Mouse (Mus musculus): ENCODE measurements around the gene Slc25a26.

Slc25a26 gene

DNA sequence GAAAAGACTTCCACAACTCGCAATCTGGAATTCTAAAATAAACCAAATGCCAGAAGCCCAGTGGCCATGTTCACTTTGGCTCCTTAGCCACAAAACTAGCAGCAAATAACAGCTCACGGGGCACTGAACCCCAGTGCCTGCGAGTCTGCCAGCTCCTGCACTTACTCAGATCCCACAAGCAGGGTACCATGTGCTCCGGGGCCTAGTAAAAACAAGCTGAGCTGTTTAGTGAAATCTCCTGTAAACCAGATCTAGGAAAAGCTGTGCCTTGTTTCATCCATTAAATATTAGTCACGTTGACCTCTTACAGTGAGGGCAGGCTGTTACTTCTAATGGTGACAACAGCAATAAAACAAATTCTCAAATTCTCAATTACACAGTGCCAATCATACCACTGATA, 118.5 kb downstream of the Slc25a26 start:
- ChIA-PET POLR2A (interaction anchor here in 1 of 4 experiments (1.5 kb wide), 1 partner anchor 19 kb away, joined by 3 read pairs; no protein-coding TSS in a partner anchor), CTCF (no interaction called here)

DNA sequence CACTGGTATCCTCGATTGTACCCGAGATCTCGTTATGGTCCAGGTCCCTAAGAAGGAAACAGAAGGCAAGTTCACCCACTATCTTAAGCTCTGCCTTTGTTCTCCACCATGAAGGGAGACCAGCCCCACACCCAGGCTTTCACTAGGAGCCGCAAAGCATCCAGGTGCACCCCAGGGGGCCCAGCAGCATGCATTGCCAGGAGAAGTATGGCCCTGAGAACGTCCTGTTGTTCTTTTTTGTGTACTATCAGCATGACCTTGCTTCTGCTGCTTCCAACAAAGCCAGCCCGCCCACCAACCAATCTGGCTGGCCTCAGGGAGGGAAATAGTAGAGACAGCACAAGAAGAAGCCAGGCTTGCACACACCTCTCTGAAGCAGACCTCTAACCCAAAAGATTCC, 120.2 kb downstream of the Slc25a26 start:
- ChIA-PET POLR2A (interaction anchor here (0.6 to 3.7 kb wide), 19 partner anchors 10 to 1099 kb away, joined by 3 to 13 read pairs (median 3); no protein-coding TSS in a partner anchor), CTCF (interaction anchor here (0.6 to 1.6 kb wide), 6 partner anchors 12 to 349 kb away, joined by 3 to 5 read pairs (median 3); no protein-coding TSS in a partner anchor)

DNA sequence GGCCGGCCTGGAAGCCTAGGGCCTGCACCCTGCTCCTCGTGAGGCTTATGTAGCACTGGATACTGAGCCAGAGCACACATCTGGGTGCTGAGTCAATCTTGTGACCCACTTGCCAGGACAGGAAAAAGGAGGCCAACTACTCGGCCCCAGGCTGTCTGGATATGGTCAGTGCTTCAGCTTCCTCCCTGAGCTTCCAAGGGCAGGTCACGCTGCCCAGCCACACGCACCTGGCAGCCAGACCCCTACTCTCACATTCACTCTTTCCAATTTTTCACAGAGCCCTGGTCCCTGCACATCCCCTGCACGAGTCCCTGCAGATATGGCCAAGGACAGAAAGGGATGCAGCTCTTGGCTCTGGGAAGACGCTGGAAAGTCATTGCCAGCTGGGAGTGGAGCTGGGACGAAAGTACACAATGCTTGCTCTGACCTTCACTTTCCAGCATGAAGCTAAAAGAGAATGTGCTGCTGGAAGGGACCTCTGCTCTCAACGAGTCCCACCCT, 120.7 kb downstream of the Slc25a26 start:
- CTCF ChIA-PET = interaction anchor here (0.6 to 1.6 kb wide), 9 partner anchors 11 to 348 kb away, joined by 3 to 5 read pairs (median 4); no protein-coding TSS in a partner anchor
- POLR2A ChIA-PET = interaction anchor here (0.6 to 3.7 kb wide), 17 partner anchors 10 to 1098 kb away, joined by 3 to 13 read pairs (median 4); no protein-coding TSS in a partner anchor

DNA sequence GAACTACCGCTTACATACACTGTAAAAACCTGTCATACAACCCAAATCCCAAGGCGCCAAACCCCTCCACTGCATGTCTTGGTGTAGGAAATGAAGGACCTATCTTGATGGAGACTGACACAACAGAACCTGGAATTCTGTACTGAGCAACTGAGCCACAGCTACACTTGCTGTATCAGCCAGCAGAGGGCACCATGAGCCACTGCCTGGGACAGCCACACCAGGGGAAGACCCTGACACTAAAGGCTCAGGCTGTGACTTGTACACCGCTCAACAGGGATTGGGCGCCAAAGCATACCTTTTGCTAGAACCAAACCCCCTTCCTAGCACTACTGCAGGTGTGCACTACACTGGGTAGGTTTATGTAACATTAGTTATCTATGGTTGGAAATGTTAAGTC, 122.9 kb downstream of the Slc25a26 start:
- ChIA-PET CTCF (interaction anchor here (0.5 to 1.5 kb wide), 18 partner anchors 9 to 364 kb away, joined by 3 to 7 read pairs (median 3); no protein-coding TSS in a partner anchor), POLR2A (interaction anchor here in 1 of 4 experiments (1.0 kb wide), 1 partner anchor 14 kb away, joined by 3 read pairs; no protein-coding TSS in a partner anchor)

- ChIA-PET CTCF (interaction anchor here in 2 of 4 experiments (0.6 to 0.9 kb wide), 3 partner anchors 14 to 555 kb away, joined by 3 read pairs; no protein-coding TSS in a partner anchor), POLR2A (no interaction called here)
Measured at GRCm38 (mm10) chr6:94624543-94624942, 124.4 kb downstream of the Slc25a26 start.

GRCm38 (mm10) chr6:94625896-94626295, 125.8 kb downstream of the Slc25a26 start:
- CTCF ChIA-PET = no interaction called here
- POLR2A ChIA-PET = interaction anchor here in 1 of 4 experiments (0.6 to 0.8 kb wide), 2 partner anchors 13 to 65 kb away, joined by 4 read pairs; no protein-coding TSS in a partner anchor

GRCm38 (mm10) chr6:94626807-94627206, 126.7 kb downstream of the Slc25a26 start:
- ChIA-PET POLR2A (interaction anchor here in 2 of 4 experiments (0.8 to 1.3 kb wide), 4 partner anchors 9 to 26 kb away, joined by 3 to 5 read pairs (median 3); no protein-coding TSS in a partner anchor), CTCF (interaction anchor here in 1 of 4 experiments (0.8 kb wide), 1 partner anchor 160 kb away, joined by 3 read pairs; no protein-coding TSS in a partner anchor)

GRCm38 (mm10) chr6:94627714-94628595, 127.8 kb downstream of the Slc25a26 start:
- ChIA-PET CTCF (interaction anchor here in 2 of 4 experiments (0.6 to 0.8 kb wide), 2 partner anchors 159 to 607 kb away, joined by 3 read pairs; no protein-coding TSS in a partner anchor), POLR2A (interaction anchor here (0.6 to 1.6 kb wide), 7 partner anchors 8 to 134 kb away, joined by 3 to 6 read pairs (median 3); no protein-coding TSS in a partner anchor)

- ChIA-PET CTCF (no interaction called here), POLR2A (interaction anchor here in 3 of 4 experiments (0.5 to 3.5 kb wide), 10 partner anchors 8 to 127 kb away, joined by 3 to 13 read pairs (median 4); no protein-coding TSS in a partner anchor)
Measured at GRCm38 (mm10) chr6:94628787-94629186, 128.7 kb downstream of the Slc25a26 start.

DNA sequence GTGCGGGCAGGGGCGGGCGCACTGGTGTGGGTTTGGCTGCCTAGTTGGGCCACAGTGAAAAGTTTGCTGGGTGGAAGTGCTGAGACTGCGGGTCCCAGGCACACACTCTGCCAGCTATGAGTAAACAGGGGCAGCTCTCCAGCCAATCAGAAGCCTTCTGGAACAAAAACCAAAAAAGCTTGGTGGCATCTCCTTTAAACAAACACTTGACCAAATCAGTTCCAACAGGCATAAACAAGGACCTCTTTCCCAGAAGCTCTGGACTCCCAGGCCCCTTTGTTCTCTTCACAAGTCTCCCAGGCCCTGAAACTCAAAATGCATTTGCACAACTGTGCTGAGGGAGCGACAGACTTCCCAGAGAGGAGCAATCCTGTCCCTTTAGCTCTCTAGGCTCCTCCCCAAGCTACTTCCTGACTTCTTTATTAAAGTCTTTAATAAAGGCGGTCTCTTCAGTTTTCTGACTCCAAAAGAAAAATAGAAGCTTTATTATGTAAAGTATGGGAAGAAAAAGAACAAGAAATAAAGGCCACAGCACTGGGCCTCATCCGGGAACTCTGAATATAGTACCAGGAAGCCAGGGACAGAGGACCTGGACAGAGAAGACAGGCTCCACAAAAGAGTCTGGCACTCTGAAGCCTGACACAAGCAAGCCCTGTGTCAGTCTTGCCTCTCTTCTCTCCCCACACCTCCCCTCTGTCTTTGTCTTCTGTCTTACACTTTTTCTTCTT, 131.1 kb downstream of the Slc25a26 start:
- ChIA-PET CTCF (interaction anchor here in 1 of 4 experiments (1.4 kb wide), 1 partner anchor 11 kb away, joined by 3 read pairs; no protein-coding TSS in a partner anchor), POLR2A (interaction anchor here in 3 of 4 experiments (0.6 to 3.6 kb wide), 18 partner anchors 10 to 120 kb away, joined by 3 to 15 read pairs (median 4); no protein-coding TSS in a partner anchor)

- ChIA-PET CTCF (interaction anchor here in 2 of 4 experiments (0.6 to 1.4 kb wide), 2 partner anchors 11 to 199 kb away, joined by 3 read pairs; no protein-coding TSS in a partner anchor), POLR2A (interaction anchor here in 2 of 4 experiments (0.7 to 3.6 kb wide), 14 partner anchors 10 to 123 kb away, joined by 3 to 15 read pairs (median 4); no protein-coding TSS in a partner anchor)
Measured at GRCm38 (mm10) chr6:94631779-94632082, 131.6 kb downstream of the Slc25a26 start.

GRCm38 (mm10) chr6:94634274-94634673, 134.1 kb downstream of the Slc25a26 start:
- CTCF ChIA-PET = interaction anchor here in 1 of 4 experiments (0.7 kb wide), 1 partner anchor 12 kb away, joined by 4 read pairs; no protein-coding TSS in a partner anchor
- POLR2A ChIA-PET = interaction anchor here in 3 of 4 experiments (0.8 to 3.6 kb wide), 10 partner anchors 9 to 121 kb away, joined by 3 to 15 read pairs (median 4); no protein-coding TSS in a partner anchor

- POLR2A ChIA-PET = interaction anchor here in 3 of 4 experiments (0.9 to 1.9 kb wide), 14 partner anchors 9 to 120 kb away, joined by 3 to 6 read pairs (median 4); no protein-coding TSS in a partner anchor
- CTCF ChIA-PET = interaction anchor here in 2 of 4 experiments (0.7 to 1.9 kb wide), 2 partner anchors 12 kb away, joined by 4 to 7 read pairs; no protein-coding TSS in a partner anchor
Measured at GRCm38 (mm10) chr6:94634710-94635109, 134.6 kb downstream of the Slc25a26 start.

DNA sequence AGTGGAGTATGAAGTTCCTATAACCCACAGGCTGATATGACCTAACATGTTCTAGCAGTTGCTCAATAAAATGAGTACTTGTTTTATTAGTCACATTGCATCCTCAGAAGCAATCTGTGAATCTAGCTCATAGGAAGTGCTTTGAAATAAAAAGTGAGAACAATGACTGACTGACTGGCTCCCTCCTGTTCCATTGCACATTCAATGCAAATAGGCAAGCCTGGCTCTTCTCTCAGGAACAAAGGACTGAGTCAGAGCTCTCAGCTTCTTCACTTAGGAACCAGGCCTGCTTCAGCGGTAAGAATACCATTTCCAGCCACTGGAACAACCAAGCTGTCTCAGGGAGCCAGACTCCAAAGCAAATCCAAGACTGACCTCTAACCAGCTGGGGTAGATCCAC, 135.2 kb downstream of the Slc25a26 start:
- ChIA-PET POLR2A (interaction anchor here in 3 of 4 experiments (0.6 to 1.9 kb wide), 18 partner anchors 8 to 120 kb away, joined by 3 to 6 read pairs (median 4); no protein-coding TSS in a partner anchor), CTCF (interaction anchor here in 3 of 4 experiments (0.6 to 1.9 kb wide), 3 partner anchors 13 to 341 kb away, joined by 3 to 7 read pairs (median 6); no protein-coding TSS in a partner anchor)

- POLR2A ChIA-PET = interaction anchor here in 2 of 4 experiments (1.1 to 2.6 kb wide), 4 partner anchors 9 to 14 kb away, joined by 3 to 14 read pairs (median 4); no protein-coding TSS in a partner anchor
Measured at GRCm38 (mm10) chr6:94637024-94637434, 136.9 kb downstream of the Slc25a26 start.

DNA sequence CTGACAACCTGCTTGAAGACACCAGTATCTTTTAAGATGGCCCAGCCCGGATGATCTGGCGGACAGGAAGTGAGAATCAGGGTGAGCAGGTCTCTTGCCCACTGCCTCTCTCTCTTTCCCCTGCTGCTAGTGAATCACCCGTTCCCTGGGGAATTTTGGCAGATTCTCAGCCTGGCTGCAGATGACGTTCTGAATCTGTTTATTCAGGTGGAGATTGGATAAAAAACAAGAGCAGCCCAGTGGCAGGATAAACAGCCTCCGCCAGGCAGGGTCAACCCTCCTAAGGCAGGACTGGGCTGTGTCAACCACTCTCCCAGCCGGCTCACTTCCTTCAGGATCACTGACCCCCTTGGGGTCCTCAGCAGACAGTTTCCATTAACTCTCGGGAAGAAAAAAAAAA, 140.2 kb downstream of the Slc25a26 start:
- POLR2A ChIA-PET = interaction anchor here in 1 of 4 experiments (1.0 kb wide), 1 partner anchor 13 kb away, joined by 3 read pairs; no protein-coding TSS in a partner anchor
- CTCF ChIA-PET = interaction anchor here in 1 of 4 experiments (0.6 kb wide), 1 partner anchor 585 kb away, joined by 16 read pairs; no protein-coding TSS in a partner anchor

More at GRCm38 (mm10) chr6:94637024-94637434, 136.9 kb downstream of the Slc25a26 start:
- CTCF ChIA-PET = interaction anchor here in 2 of 4 experiments (1.0 to 1.4 kb wide), 2 partner anchors 14 to 93 kb away, joined by 3 to 4 read pairs; no protein-coding TSS in a partner anchor

DNA sequence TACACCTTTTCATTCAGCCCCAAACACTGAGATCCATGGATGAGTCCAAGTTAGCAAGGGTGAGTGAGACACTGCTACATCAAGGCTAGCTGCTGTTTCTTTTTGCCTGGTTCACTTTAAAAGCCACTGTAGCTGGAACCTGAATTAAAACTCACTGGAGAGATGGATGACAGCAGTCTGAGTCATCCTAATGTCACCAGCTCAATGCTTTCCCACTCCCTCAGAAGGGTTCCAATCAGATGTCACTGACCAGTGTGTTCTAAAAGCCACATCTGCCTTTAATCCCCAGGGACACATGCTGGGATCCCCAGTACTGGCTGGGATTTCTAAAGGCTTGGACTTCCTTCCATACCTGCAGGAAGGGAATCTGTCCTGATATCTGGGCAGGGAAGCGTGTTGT, 141.9 kb downstream of the Slc25a26 start:
- ChIA-PET CTCF (no interaction called here), POLR2A (interaction anchor here in 1 of 4 experiments (0.9 to 1.1 kb wide), 3 partner anchors 11 to 15 kb away, joined by 3 to 5 read pairs (median 4); no protein-coding TSS in a partner anchor)

All from embryonic stem cell, embryonic (primary cell).